Mouse (Mus musculus) liver, postnatal 0 days (tissue): ENCODE data around the gene Uchl3.

ENCODE experiments used
- CTCF ChIP-seq: sonication (generic); IDR thresholded peaks from 2 replicates; pipeline ENCODE4 v1.5.1; 2016; ENCODE audit warnings: antibody characterized with exemption, low read depth
- EP300 ChIP-seq: IDR thresholded peaks from 2 replicates; pipeline ENCODE4 v1.6.1; 2016; ENCODE audit warnings: antibody characterized with exemption, low read depth, mild to moderate bottlenecking

- TF ChIP-seq CTCF (no peak), EP300 (no peak)
Observed at GRCm38 (mm10) chr14:101664274-101664673, 10.5 kb downstream of the Uchl3 start.
